Mouse (Mus musculus) liver, embryonic 14.5 days (tissue): ENCODE data around the gene Ceacam18. TPM values are rescaled to one million over a fixed set of nuclear protein-coding genes. Genes with fewer than 3 reads are reported as not detected.

ENCODE experiments used
- ATAC-seq: fragments of 200-750 bp; cut with Nextera tagmentation; 2 replicates; pipeline ENCODE4 v1.8.0; 2017; ENCODE audit warnings: moderate number of reproducible peaks, mild to moderate bottlenecking, moderate library complexity; ENCODE audit not compliant: insufficient read depth
- DNase-seq, 3 experiments: peaks; one replicate each; pipeline ENCODE4 v3.0.0-alpha.2; 2012 to 2013; ENCODE audit warnings: low read depth in 3 of 3, low spot score in 3 of 3
- H3K27ac ChIP-seq: fragments of 300-500 bp; sonication (generic); 2 replicates; pipeline ENCODE4 v1.5.1; 2014; ENCODE audit warnings: moderate library complexity, mild to moderate bottlenecking, control low read depth, inconsistent platforms
- H3K27me3 ChIP-seq: fragments of 300-500 bp; sonication (generic); 2 replicates; pipeline ENCODE4 v1.6.1; 2014; ENCODE audit warnings: mild to moderate bottlenecking, low read length, moderate library complexity; ENCODE audit not compliant: control insufficient read depth, insufficient read depth
- H3K36me3 ChIP-seq: fragments of 300-500 bp; sonication (generic); replicated peaks from 2 replicates; pipeline ENCODE4 v1.6.1; 2014; ENCODE audit warnings: low read depth; ENCODE audit not compliant: control insufficient read depth, insufficient read depth
- H3K4me1 ChIP-seq, 2 experiments: fragments of 200-500 bp in 1 of 2; fragments of 300-500 bp in 1 of 2; sonication (generic) in 1 of 2; replicated peaks; 2 replicates each; pipeline ENCODE4 v1.6.1; 2012 to 2014; ENCODE audit warnings: antibody characterized with exemption in 1 of 2, inconsistent platforms in 1 of 2, low read length in 1 of 2; ENCODE audit not compliant: control insufficient read depth in 2 of 2, insufficient read depth in 2 of 2
- H3K4me2 ChIP-seq: fragments of 300-500 bp; sonication (generic); 2 replicates; pipeline ENCODE4 v1.6.1; 2014; ENCODE audit warnings: low read depth, mild to moderate bottlenecking, control low read depth, moderate library complexity
- H3K4me3 ChIP-seq, 2 experiments: fragments of 200-500 bp in 1 of 2; fragments of 300-500 bp in 1 of 2; sonication (generic) in 1 of 2; 2 replicates each; pipeline ENCODE4 v1.5.1; 2012 to 2014; ENCODE audit warnings: low read depth in 2 of 2, low read length in 2 of 2, mild to moderate bottlenecking in 2 of 2, control low read depth in 1 of 2, inconsistent platforms in 1 of 2, moderate library complexity in 1 of 2; ENCODE audit not compliant: insufficient read depth in 1 of 2
- H3K9ac ChIP-seq: fragments of 300-500 bp; sonication (generic); replicated peaks from 2 replicates; pipeline ENCODE4 v1.6.1; 2014; ENCODE audit warnings: mild to moderate bottlenecking, control low read depth, moderate library complexity
- H3K9me3 ChIP-seq: fragments of 300-500 bp; sonication (generic); 2 replicates; pipeline ENCODE4 v1.6.1; 2016; ENCODE audit warnings: low read length, mixed read lengths; ENCODE audit not compliant: control insufficient read depth
- CTCF ChIP-seq: IDR thresholded peaks from 2 replicates; pipeline ENCODE4 v1.5.1; 2016; ENCODE audit warnings: antibody characterized with exemption, low read depth, control low read depth
- EP300 ChIP-seq: IDR thresholded peaks from 2 replicates; pipeline ENCODE4 v1.6.1; 2016; ENCODE audit warnings: antibody characterized with exemption, low read depth
- WGBS: fragments of 180-500 bp; shearing (Covaris S2); extraction: QIAGEN DNeasy Blood & Tissue Kit; methylation state at CpG from one replicate; pipeline ENCODE4 v1.1.7; 2014; ENCODE audit not compliant: insufficient replicate concordance; 5-methylcytosine and 5-hydroxymethylcytosine counted together
- polyA plus RNA-seq, 2 experiments: library from polyadenylated mRNA; depleted of rRNA in 1 of 2; stranded (reverse) in 1 of 2; unstranded in 1 of 2; fragments of >200 nt; fragmentation: Nextera tagmentation in 1 of 2; extraction: Ambion mirVana in 1 of 2; gene quantifications; 2 replicates each; pipeline versions ENCODE4 v1.2.1 to v1.2.3; 2012 to 2014

The Ceacam18 gene
- polyA plus RNA-seq, 2 experiments, result 0.08 TPM; not detected in 1

GRCm38 (mm10) chr7:43685088-43685487 is 50.6 kb downstream of the Ceacam18 start:
- ATAC-seq, result no peak
- no peak overlapping the region for H3K27ac ChIP-seq
- 17% methylated on average over 7 of the region's 7 CpGs for WGBS

GRCm38 (mm10) chr7:43690118-43690517 is 55.6 kb downstream of the Ceacam18 start, which contains the start of gene Klk14:
Gene Klk14 (plus strand): TSS chr7:43690418.
- Histone ChIP-seq H3K9ac (no peak within 1 kb of the TSS), H3K27me3 (no peaks in the 10 kb centered on the region), H3K4me3 (no peak within 1 kb of the TSS), H3K4me1 (no peaks in the 10 kb centered on the region), H3K36me3 (no peaks in the 10 kb centered on the region), H3K9me3 (no peaks in the 10 kb centered on the region), H3K4me2 (no peak within 1 kb of the TSS), H3K27ac (no peak within 1 kb of the TSS)
- ATAC-seq (no peak), DNase-seq (no peak)
- TF ChIP-seq CTCF (no peak), EP300 (no peak)

More at GRCm38 (mm10) chr7:43685088-43685487, 50.6 kb downstream of the Ceacam18 start:
- H3K9me3 ChIP-seq, result no peaks in the 10 kb centered on the region
- no peak overlapping the region for H3K4me3 ChIP-seq
- H3K4me2 ChIP-seq, result no peak overlapping the region
- no peak for DNase-seq
- H3K36me3 ChIP-seq, result no peaks in the 10 kb centered on the region
- no peaks in the 10 kb centered on the region for H3K4me1 ChIP-seq
- no peaks in the 10 kb centered on the region for H3K27me3 ChIP-seq
- TF ChIP-seq EP300 (no peak), CTCF (no peak)
- no peak overlapping the region for H3K9ac ChIP-seq

Other genes with a start within 250 kb of the Ceacam18 start
- 0.64 and 0.69 TPM in 2 replicates for gene Siglecg, start 226.5 kb upstream of the Ceacam18 start, polyA plus RNA-seq (2012; rRNA removed)
- gene Siglecg, start 226.5 kb upstream of the Ceacam18 start, polyA plus RNA-seq (2014; fragmentation: Nextera tagmentation; extraction: Ambion mirVana), result 0.24 and 0.38 TPM in 2 replicates
- gene Lim2, start 207.0 kb upstream of the Ceacam18 start, polyA plus RNA-seq (2012; rRNA removed), result 0.07 TPM in 1 of 2 replicates, not detected in the other
- 0.06 and 0.08 TPM in 2 replicates for gene Lim2, start 207.0 kb upstream of the Ceacam18 start, polyA plus RNA-seq (2014; fragmentation: Nextera tagmentation; extraction: Ambion mirVana)
- 3.1 and 4.3 TPM in 2 replicates for gene Nkg7, start 197.6 kb upstream of the Ceacam18 start, polyA plus RNA-seq (2012; rRNA removed)
- gene Nkg7, start 197.6 kb upstream of the Ceacam18 start, polyA plus RNA-seq (2014; fragmentation: Nextera tagmentation; extraction: Ambion mirVana), result 10.2 and 13.2 TPM in 2 replicates
- gene Cldnd2, start 193.9 kb upstream of the Ceacam18 start, polyA plus RNA-seq (2012; rRNA removed), result not detected in 2 replicates
- not detected in 2 replicates for gene Cldnd2, start 193.9 kb upstream of the Ceacam18 start, polyA plus RNA-seq (2014; fragmentation: Nextera tagmentation; extraction: Ambion mirVana)
- 79.1 and 116 TPM in 2 replicates for gene Etfb, start 190.6 kb upstream of the Ceacam18 start, polyA plus RNA-seq (2012; rRNA removed)
- 261 and 265 TPM in 2 replicates for gene Etfb, start 190.6 kb upstream of the Ceacam18 start, polyA plus RNA-seq (2014; fragmentation: Nextera tagmentation; extraction: Ambion mirVana)
- gene Gm45233, start 190.6 kb upstream of the Ceacam18 start, polyA plus RNA-seq (2012; rRNA removed), result 0.19 and 0.26 TPM in 2 replicates
- gene Gm45233, start 190.6 kb upstream of the Ceacam18 start, polyA plus RNA-seq (2014; fragmentation: Nextera tagmentation; extraction: Ambion mirVana), result not detected in 2 replicates
- 0.48 and 0.77 TPM in 2 replicates for gene Vsig10l, start 171.6 kb upstream of the Ceacam18 start, polyA plus RNA-seq (2012; rRNA removed)
- 0.27 and 0.52 TPM in 2 replicates for gene Vsig10l, start 171.6 kb upstream of the Ceacam18 start, polyA plus RNA-seq (2014; fragmentation: Nextera tagmentation; extraction: Ambion mirVana)
- gene Iglon5, start 144.6 kb upstream of the Ceacam18 start, polyA plus RNA-seq (2012; rRNA removed), result 0.07 and 0.12 TPM in 2 replicates
- gene Iglon5, start 144.6 kb upstream of the Ceacam18 start, polyA plus RNA-seq (2014; fragmentation: Nextera tagmentation; extraction: Ambion mirVana), result not detected in 2 replicates
- not detected in 2 replicates for gene 4931406B18Rik, start 128.8 kb upstream of the Ceacam18 start, polyA plus RNA-seq (2012; rRNA removed)
- not detected in 2 replicates for gene 4931406B18Rik, start 128.8 kb upstream of the Ceacam18 start, polyA plus RNA-seq (2014; fragmentation: Nextera tagmentation; extraction: Ambion mirVana)
- 0.95 and 1.4 TPM in 2 replicates for gene Cd33, start 90.3 kb upstream of the Ceacam18 start, polyA plus RNA-seq (2012; rRNA removed)
- gene Cd33, start 90.3 kb upstream of the Ceacam18 start, polyA plus RNA-seq (2014; fragmentation: Nextera tagmentation; extraction: Ambion mirVana), result 1.5 and 1.9 TPM in 2 replicates
- gene Zfp658, start 72.5 kb upstream of the Ceacam18 start, polyA plus RNA-seq (2012; rRNA removed), result 0.18 and 0.33 TPM in 2 replicates
- 0.15 and 0.25 TPM in 2 replicates for gene Zfp658, start 72.5 kb upstream of the Ceacam18 start, polyA plus RNA-seq (2014; fragmentation: Nextera tagmentation; extraction: Ambion mirVana)
- gene Zfp719, start 55.1 kb upstream of the Ceacam18 start, polyA plus RNA-seq (2012; rRNA removed), result 0.56 and 0.87 TPM in 2 replicates
- gene Zfp719, start 55.1 kb upstream of the Ceacam18 start, polyA plus RNA-seq (2014; fragmentation: Nextera tagmentation; extraction: Ambion mirVana), result 1.6 and 1.7 TPM in 2 replicates
- 0.07 TPM in 1 of 2 replicates, not detected in the other for gene Zfp819, start 27.5 kb upstream of the Ceacam18 start, polyA plus RNA-seq (2012; rRNA removed)
- gene Zfp819, start 27.5 kb upstream of the Ceacam18 start, polyA plus RNA-seq (2014; fragmentation: Nextera tagmentation; extraction: Ambion mirVana), result not detected in 2 replicates
- gene Siglece, start 25.5 kb downstream of the Ceacam18 start, polyA plus RNA-seq (2012; rRNA removed), result 1.5 and 1.6 TPM in 2 replicates
- 1.1 and 2.0 TPM in 2 replicates for gene Siglece, start 25.5 kb downstream of the Ceacam18 start, polyA plus RNA-seq (2014; fragmentation: Nextera tagmentation; extraction: Ambion mirVana)
- 3.1 and 3.2 TPM in 2 replicates for gene Ctu1, start 37.3 kb downstream of the Ceacam18 start, polyA plus RNA-seq (2012; rRNA removed)
- gene Ctu1, start 37.3 kb downstream of the Ceacam18 start, polyA plus RNA-seq (2014; fragmentation: Nextera tagmentation; extraction: Ambion mirVana), result 2.2 TPM in 2 replicates
- gene Klk14, start 55.7 kb downstream of the Ceacam18 start, polyA plus RNA-seq (2012; rRNA removed), result 0.04 and 0.05 TPM in 2 replicates
- gene Klk14, start 55.7 kb downstream of the Ceacam18 start, polyA plus RNA-seq (2014; fragmentation: Nextera tagmentation; extraction: Ambion mirVana), result not detected in 2 replicates
- 0.02 and 0.04 TPM in 2 replicates for gene Klk13, start 77.9 kb downstream of the Ceacam18 start, polyA plus RNA-seq (2012; rRNA removed)
- gene Klk13, start 77.9 kb downstream of the Ceacam18 start, polyA plus RNA-seq (2014; fragmentation: Nextera tagmentation; extraction: Ambion mirVana), result 0.06 TPM in 1 of 2 replicates, not detected in the other
- not detected in 2 replicates for gene Klk12, start 134.2 kb downstream of the Ceacam18 start, polyA plus RNA-seq (2012; rRNA removed)
- gene Klk12, start 134.2 kb downstream of the Ceacam18 start, polyA plus RNA-seq (2014; fragmentation: Nextera tagmentation; extraction: Ambion mirVana), result not detected in 2 replicates
- not detected in 2 replicates for gene Klk11, start 139.9 kb downstream of the Ceacam18 start, polyA plus RNA-seq (2012; rRNA removed)
- gene Klk11, start 139.9 kb downstream of the Ceacam18 start, polyA plus RNA-seq (2014; fragmentation: Nextera tagmentation; extraction: Ambion mirVana), result not detected in 2 replicates
- gene Klk10, start 146.3 kb downstream of the Ceacam18 start, polyA plus RNA-seq (2012; rRNA removed), result 0.02 and 0.10 TPM in 2 replicates
- not detected in 2 replicates for gene Klk10, start 146.3 kb downstream of the Ceacam18 start, polyA plus RNA-seq (2014; fragmentation: Nextera tagmentation; extraction: Ambion mirVana)
- gene Klk9, start 157.2 kb downstream of the Ceacam18 start, polyA plus RNA-seq (2012; rRNA removed), result not detected in 2 replicates
- gene Klk9, start 157.2 kb downstream of the Ceacam18 start, polyA plus RNA-seq (2014; fragmentation: Nextera tagmentation; extraction: Ambion mirVana), result not detected in 2 replicates
- 4.6 and 5.0 TPM in 2 replicates for gene Klk8, start 162.9 kb downstream of the Ceacam18 start, polyA plus RNA-seq (2012; rRNA removed)
- 8.4 and 10.0 TPM in 2 replicates for gene Klk8, start 162.9 kb downstream of the Ceacam18 start, polyA plus RNA-seq (2014; fragmentation: Nextera tagmentation; extraction: Ambion mirVana)
- gene Klk7, start 176.6 kb downstream of the Ceacam18 start, polyA plus RNA-seq (2012; rRNA removed), result 0.02 TPM in 1 of 2 replicates, not detected in the other
- not detected in 2 replicates for gene Klk7, start 176.6 kb downstream of the Ceacam18 start, polyA plus RNA-seq (2014; fragmentation: Nextera tagmentation; extraction: Ambion mirVana)
- not detected in 2 replicates for gene Klk6, start 189.8 kb downstream of the Ceacam18 start, polyA plus RNA-seq (2012; rRNA removed)
- gene Klk6, start 189.8 kb downstream of the Ceacam18 start, polyA plus RNA-seq (2014; fragmentation: Nextera tagmentation; extraction: Ambion mirVana), result not detected in 2 replicates
- gene Klk5, start 207.3 kb downstream of the Ceacam18 start, polyA plus RNA-seq (2012; rRNA removed), result not detected in 2 replicates
- gene Klk5, start 207.3 kb downstream of the Ceacam18 start, polyA plus RNA-seq (2014; fragmentation: Nextera tagmentation; extraction: Ambion mirVana), result not detected in 2 replicates
- gene Klk4, start 246.5 kb downstream of the Ceacam18 start, polyA plus RNA-seq (2012; rRNA removed), result not detected in 2 replicates
- not detected in 2 replicates for gene Klk4, start 246.5 kb downstream of the Ceacam18 start, polyA plus RNA-seq (2014; fragmentation: Nextera tagmentation; extraction: Ambion mirVana)